Mouse (Mus musculus) gastrocnemius, postnatal 36 days (tissue): ENCODE results near the gene Rbm20. TPM values are rescaled to one million over a fixed set of nuclear protein-coding genes. Genes with fewer than 3 reads are reported as not detected.

ENCODE experiments used
- DNase-seq, 2 experiments: peaks; one replicate each; pipeline ENCODE4 v3.0.0; 2022
- intact Hi-C: fragments of 180-260 bp; cut with DNase I; formaldehyde crosslinking; loops from one replicate; pipeline ENCODE4 v1.15.1; 2025
- total RNA-seq, 2 experiments: library from RNA; stranded (reverse); gene quantifications; 2 replicates each; pipeline ENCODE4 v1.2.3; 2021

Gene Rbm20
- total RNA-seq, 2 experiments from 2014 or later: 73.8 to 83.8 TPM

- DNase-seq: peak in 1 of 2 experiments; percentile 48
- intact Hi-C loops: no loop called here
These were observed 153.5 kb downstream of the Rbm20 start for GRCm38 (mm10) chr19:53830407-53831163.

GRCm38 (mm10) chr19:53831164-53831448 lies 154.0 kb downstream of the Rbm20 start:
- intact Hi-C loops: no loop called here
- DNase-seq: no peak

GRCm38 (mm10) chr19:53832512-53832911 lies 155.4 kb downstream of the Rbm20 start:
- intact Hi-C loops: no loop called here
- no peak for DNase-seq

GRCm38 (mm10) chr19:53833745-53834369 lies 156.8 kb downstream of the Rbm20 start:
- DNase-seq: no peak
- intact Hi-C loops: no loop called here

DNA sequence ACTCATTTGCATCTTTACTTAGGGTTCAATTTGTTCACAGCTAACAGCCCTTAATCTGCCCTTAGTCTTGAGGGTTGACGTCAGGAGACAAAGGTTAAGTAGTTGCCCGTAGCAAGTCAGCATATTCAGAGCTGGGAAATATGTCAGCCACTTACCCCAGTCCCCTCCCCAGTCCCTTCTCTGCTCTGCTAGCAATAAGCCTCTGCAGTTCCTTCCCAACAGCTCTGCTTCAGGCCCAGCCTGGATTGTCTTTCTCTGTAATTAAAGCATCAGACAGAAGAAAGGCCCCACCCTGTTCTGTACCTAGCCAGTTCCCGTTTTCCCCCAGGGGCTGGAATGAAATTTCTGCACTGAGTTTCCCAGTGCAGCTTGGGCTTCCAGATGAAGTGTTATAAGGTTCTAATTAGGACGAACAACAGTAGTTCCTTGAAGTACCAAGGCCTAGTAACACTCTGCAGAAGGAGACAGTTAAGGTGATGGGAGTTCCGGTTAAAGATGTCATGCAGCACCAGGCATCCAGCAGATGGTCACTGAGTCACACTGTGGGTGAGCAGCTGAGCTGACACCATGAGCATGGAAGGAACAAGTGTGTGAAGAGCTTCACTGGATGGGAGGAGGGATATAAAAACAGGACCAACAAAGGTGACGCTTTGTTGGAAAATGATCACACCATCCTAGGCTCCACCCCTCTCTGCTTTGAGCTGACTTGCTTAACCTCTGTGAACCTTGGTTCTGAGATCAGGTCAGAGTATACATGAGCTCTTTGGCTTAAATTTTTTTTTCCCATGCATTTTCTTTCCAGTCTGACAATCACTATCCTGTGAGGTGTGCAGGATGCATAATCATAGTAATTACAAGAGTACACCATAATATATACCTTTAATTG lies 159.7 kb downstream of the Rbm20 start:
- intact Hi-C loops: no loop called here
- DNase-seq: no peak

GRCm38 (mm10) chr19:53838850-53839249 lies 161.7 kb downstream of the Rbm20 start:
- no peak for DNase-seq
- intact Hi-C loops: no loop called here

DNA sequence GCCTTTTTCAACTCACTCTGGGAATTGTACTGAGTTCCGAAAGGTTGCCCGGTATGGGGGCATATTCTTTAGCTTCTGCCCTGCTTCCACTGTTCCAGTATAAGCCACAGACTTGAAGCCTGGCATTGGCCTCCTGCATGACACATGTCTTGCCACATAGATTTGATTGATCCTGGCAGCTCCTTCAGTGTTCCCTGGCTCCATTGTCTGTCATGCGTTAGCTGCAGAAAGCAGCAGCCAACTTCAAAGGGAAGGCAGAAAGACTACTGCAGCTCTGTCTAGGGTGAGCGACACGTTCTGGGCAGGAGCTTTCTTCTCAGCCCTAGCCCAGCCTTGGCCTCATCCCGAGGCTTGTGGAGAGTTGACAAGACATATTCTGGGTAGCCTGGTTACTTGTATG lies 162.7 kb downstream of the Rbm20 start:
- intact Hi-C loops: no loop called here
- DNase-seq: no peak

- DNase-seq: no peak
- intact Hi-C loops: no loop called here
These were observed 164.8 kb downstream of the Rbm20 start for GRCm38 (mm10) chr19:53841915-53842314.

DNA sequence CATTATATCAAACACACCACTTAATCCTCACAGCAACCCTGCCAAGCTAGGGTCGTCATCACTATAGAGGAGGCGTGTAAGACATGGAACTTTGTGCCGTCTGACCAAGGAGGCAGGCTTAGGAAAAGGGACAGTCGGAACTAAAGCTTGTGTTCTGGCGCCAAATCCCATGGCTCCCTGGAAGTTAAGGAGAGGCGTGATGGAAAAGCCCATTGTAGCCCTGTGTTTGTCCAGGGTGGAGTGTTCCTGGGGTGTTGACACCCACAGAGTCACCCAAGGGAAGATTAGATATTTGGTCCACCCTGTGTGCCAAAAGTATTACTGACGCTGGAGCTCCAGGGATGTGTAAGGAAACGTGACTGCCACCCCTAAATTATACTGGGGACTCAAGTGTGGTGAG lies 166.9 kb downstream of the Rbm20 start:
- no peak for DNase-seq
- intact Hi-C loops: loop anchor here (1.0 kb wide), 1 partner anchor 42 kb away; no protein-coding TSS in a partner anchor

DNA sequence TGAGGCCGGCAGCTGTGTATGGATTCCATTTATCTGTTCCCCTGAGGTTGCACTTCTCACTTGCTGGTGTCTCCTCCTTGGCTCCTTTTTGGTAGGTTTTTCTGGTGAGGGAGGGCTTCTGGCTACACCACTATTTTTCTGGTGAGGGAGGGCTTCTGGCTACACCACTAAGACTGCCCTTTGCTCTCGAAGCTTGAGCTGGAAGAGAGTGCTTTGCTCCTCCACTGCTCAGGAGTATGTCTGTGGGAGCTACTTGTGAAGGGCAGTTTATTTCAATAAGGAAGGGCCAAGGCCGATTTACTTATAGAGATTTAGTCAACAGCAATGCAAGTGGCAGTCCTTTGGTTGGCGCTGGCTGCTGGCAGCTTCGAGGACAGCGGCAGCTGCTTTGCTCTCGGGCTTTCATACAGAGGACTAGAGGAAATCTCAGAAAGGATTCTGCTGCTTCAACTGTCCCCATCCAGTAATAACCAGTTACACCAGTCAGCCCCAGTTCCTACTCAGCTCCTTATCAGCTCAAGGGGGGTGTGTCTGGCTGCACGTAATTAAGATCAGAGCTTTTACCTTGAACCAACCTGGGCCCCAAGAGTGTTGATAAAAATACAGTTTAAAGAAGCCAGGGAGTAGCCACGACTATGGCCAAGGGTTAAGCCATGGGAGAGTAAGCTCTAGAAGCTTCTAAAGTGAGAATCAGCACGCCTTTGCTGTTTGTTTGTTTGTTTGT lies 171.3 kb downstream of the Rbm20 start:
- intact Hi-C loops: no loop called here
- DNase-seq: no peak

DNA sequence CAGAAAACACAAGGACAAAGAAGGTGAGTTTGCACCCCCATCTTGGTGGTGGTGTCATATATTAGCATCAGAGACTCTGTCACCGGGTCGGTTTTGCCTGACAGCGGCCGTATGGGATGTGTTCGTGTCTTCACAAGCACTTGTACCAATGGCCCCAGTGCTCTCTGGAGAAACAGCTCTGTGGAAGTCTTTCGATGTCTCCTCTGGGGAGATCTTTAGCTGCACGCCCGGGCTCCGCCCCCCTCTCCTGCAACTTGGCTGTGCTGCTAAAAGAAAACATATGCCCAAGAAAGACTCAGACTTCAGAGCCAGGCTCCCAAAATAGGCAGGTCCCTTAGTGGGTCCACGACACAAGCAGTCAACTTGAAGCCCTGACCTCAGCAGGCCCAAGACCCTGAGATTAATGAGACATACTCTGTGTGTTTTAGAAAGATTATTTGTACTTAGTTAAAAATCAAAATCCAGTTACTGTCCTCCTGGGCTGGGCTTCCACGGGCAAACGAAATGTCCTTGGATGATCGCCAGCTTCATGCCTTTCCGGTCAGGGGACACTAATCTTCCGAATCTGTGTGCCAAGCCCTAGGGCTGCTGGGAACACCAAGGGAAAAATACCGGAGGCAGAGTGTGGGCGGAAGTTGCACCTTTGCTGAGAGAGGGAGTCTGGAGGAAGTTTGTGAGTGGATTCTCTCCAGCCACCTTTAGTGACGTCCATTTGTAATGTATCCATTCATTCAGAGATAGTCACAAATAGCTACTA lies 173.2 kb downstream of the Rbm20 start:
- intact Hi-C loops: loop anchor here (5.0 kb wide), 1 partner anchor 52 kb away; no protein-coding TSS in a partner anchor
- DNase-seq: peak; percentile 52 to 78

- intact Hi-C loops: loop anchor here (5.0 kb wide), 1 partner anchor 51 kb away; no protein-coding TSS in a partner anchor
- DNase-seq: peak; percentile 45 to 63
These were observed 174.2 kb downstream of the Rbm20 start for GRCm38 (mm10) chr19:53851352-53851751.

- intact Hi-C loops: loop anchor here (5.0 kb wide), 1 partner anchor 50 kb away; no protein-coding TSS in a partner anchor
These were observed 175.0 kb downstream of the Rbm20 start for GRCm38 (mm10) chr19:53851826-53852698.

DNA sequence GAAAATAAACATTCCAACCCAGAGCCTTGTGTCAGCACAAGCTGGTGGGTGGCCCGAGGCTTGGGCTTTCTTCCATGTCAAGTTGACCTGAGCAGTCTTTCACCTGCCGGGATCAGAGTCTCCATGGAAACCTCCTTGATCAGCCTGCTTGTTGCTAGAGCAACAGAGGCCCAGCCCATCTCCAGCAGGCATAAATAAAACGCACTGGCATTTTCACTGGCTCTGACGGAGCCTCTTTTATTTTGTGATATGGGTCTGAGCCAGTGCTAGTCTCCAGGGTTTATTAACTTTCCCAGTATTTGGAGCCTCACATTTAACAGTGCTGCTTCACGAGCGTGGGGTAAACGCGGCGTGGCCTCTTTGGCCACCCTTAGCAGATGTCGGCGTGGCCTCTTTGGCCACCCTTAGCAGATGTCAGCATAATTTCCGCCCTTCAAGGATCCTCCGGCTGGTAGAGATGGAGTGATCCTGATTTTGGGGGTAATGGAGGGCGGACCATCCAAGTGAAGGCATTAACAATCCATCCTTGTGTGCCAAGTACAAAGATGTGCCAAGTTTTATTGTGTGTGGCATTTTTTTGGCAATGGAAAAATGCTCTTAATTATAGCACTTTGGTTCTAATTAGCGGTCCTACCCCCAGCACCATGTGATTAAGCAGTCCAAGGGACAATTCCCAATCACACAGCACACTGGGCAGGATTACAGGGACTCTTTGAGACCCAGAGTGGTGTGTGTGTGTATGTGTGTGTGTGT lies 175.8 kb downstream of the Rbm20 start:
- no peak for DNase-seq
- intact Hi-C loops: loop anchor here (5.0 kb wide), 1 partner anchor 49 kb away; no protein-coding TSS in a partner anchor

More at GRCm38 (mm10) chr19:53851826-53852698, 175.0 kb downstream of the Rbm20 start:
- DNase-seq: no peak

DNA sequence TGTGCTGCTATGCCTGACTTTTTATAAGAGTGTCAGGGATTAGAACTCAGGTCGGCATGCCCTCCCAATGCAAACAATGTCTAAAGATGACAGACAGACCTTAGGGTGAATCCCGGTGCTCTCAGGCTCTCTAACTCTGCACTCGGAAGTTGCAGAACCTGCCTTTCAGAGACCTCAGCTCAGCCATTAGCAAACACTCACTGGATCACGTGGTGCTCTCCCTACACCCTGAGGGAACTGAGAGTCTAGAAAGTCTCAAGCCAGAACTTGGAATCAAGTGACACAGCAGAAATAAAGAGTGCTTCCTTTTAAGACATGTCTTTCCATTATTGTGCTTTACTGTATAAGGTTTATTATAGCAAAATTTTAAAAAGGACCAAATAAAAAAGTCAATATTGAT lies 177.9 kb downstream of the Rbm20 start:
- intact Hi-C loops: loop anchor here (5.0 kb wide), 1 partner anchor 47 kb away; no protein-coding TSS in a partner anchor
- no peak for DNase-seq

DNA sequence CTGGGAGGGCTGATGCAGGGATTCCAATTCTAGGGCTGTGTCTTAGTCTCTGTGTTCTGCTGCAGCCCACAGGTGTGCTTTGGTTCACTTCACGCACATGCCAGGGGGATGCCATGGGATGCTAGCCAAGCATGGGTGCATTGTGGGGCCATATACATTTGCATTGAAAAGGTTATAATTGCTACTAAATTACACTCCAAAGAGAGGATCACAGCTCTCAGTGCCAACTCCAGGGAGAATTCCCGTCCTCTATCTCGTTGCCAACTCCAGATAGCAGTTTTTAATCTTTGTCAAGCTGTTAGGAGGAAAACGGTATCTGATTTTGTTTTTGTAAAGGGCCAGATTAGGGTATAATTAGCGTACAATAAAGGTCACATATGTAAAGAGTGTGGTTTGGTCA lies 178.7 kb downstream of the Rbm20 start:
- no peak for DNase-seq
- intact Hi-C loops: no loop called here

- intact Hi-C loops: no loop called here
- DNase-seq: peak; percentile 43 to 53
These were observed 179.7 kb downstream of the Rbm20 start for GRCm38 (mm10) chr19:53856794-53857193.

DNA sequence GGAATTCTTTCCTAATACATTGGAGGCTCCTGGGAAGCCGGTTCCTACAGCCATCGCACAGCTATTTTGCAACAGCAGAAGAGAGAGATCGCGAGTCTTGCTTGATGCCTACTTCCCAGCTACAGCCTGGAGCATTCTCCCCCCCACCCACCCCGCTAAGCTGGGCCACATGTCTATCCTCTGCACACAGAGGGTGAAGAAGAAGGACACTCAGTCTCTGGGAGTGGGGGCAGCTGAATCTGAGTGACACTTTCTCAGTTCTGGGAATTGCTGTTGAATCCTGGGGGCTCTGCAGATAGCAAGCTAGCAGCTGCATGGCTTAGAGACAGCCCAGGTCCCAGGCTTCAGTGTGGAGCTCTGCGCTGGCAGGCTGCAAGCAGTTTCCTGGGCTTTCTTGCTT lies 180.9 kb downstream of the Rbm20 start:
- no peak for DNase-seq
- intact Hi-C loops: no loop called here
